Mouse (Mus musculus) lung, embryonic 15.5 days (tissue): ENCODE measurements around the gene Zbtb40. TPM values are rescaled to one million over a fixed set of nuclear protein-coding genes. Genes with fewer than 3 reads are reported as not detected.

ENCODE experiments used
- ATAC-seq: fragments of 200-750 bp; cut with Nextera tagmentation; 2 replicates; pipeline ENCODE4 v1.8.0; 2017; ENCODE audit warnings: moderate number of reproducible peaks, borderline replicate concordance; ENCODE audit not compliant: low FRiP score, low TSS enrichment; ENCODE audit errors: extremely low read depth
- H3K27ac ChIP-seq: fragments of 300-500 bp; sonication (generic); 2 replicates; pipeline ENCODE4 v1.5.1; 2015; ENCODE audit warnings: moderate library complexity, mild to moderate bottlenecking, inconsistent platforms
- H3K27me3 ChIP-seq: fragments of 300-500 bp; sonication (generic); 2 replicates; pipeline ENCODE4 v1.6.1; 2015; ENCODE audit warnings: inconsistent platforms
- H3K36me3 ChIP-seq: fragments of 300-500 bp; sonication (generic); 2 replicates; pipeline ENCODE4 v1.6.1; 2015; ENCODE audit warnings: inconsistent platforms
- H3K4me1 ChIP-seq: fragments of 300-500 bp; sonication (generic); 2 replicates; pipeline ENCODE4 v1.6.1; 2015; ENCODE audit warnings: inconsistent platforms
- H3K4me2 ChIP-seq: fragments of 300-500 bp; sonication (generic); 2 replicates; pipeline ENCODE4 v1.6.1; 2015; ENCODE audit warnings: inconsistent platforms, mild to moderate bottlenecking, moderate library complexity
- H3K4me3 ChIP-seq: fragments of 300-500 bp; sonication (generic); 2 replicates; pipeline ENCODE4 v1.5.1; 2015; ENCODE audit warnings: mild to moderate bottlenecking, inconsistent platforms
- H3K9ac ChIP-seq: fragments of 300-500 bp; sonication (generic); 2 replicates; pipeline ENCODE4 v1.6.1; 2015; ENCODE audit warnings: inconsistent platforms
- H3K9me3 ChIP-seq: fragments of 300-500 bp; sonication (generic); 2 replicates; pipeline ENCODE4 v1.6.1; 2016; ENCODE audit warnings: inconsistent platforms
- WGBS: fragments of 180-500 bp; shearing (Covaris S2); methylation state at CpG from one replicate; pipeline ENCODE4 v1.1.7; 2015; 5-methylcytosine and 5-hydroxymethylcytosine counted together
- polyA plus RNA-seq: library from polyadenylated mRNA; unstranded; fragments of >200 nt; fragmentation: Nextera tagmentation; extraction: Ambion mirVana; gene quantifications from 2 replicates; pipeline ENCODE4 v1.2.1, GENCODE M21; 2015

Zbtb40 gene
- polyA plus RNA-seq, 1 experiment from 2014 or later, result 5.1 TPM

DNA sequence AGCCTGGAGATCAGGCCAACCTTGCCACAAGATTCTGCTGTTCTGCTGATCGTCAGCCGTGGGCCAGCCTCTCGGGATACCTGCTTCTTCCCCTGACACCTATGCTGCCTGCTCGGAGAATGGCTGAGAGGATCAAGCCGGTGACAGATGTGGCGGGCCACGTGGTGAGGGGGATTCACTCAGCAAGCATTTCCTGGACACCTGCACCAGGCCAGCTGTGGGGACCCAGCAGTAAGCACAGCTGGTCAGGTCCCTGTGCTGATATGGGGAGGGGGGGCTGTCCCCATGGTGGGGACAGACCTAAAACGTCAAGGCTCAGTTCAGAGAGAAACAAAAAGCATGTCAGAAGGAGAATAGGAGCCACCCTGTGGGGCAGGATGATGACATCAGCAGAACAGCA lies 79.5 kb downstream of the Zbtb40 start:
- no peak overlapping the region for H3K4me2 ChIP-seq
- H3K27ac ChIP-seq, result no peak overlapping the region
- H3K4me3 ChIP-seq, result no peak overlapping the region
- H3K36me3 ChIP-seq, result no peaks in the 10 kb centered on the region
- no peak overlapping the region for H3K9ac ChIP-seq
- WGBS, result 36% methylated on average over 8 of the region's 8 CpGs
- H3K27me3 ChIP-seq, result peaks cover 87% of the 10 kb centered on the region
- no peak for ATAC-seq
- H3K4me1 ChIP-seq, result peaks cover 27% of the 10 kb centered on the region
- no peaks in the 10 kb centered on the region for H3K9me3 ChIP-seq

DNA sequence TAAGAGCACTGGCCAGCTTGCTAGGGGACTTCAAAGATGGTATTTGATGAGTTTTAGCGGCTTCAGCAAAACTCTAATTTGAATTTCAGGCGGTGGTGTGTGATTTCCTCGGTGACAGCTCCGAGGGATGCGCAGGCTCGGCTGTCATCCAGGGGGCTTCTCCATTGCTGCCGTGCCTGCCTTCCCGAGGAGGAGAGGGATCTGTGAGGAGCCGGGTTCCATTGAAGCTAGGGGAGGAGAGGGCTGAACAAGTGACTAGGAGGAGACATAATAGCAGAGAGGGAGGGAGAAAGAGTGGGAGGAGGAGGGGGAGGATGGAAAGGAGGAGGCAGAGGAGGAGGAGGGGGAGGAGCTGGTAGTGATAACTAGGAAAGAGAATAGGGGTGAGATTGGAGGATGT lies 81.1 kb downstream of the Zbtb40 start:
- H3K9me3 ChIP-seq, result no peaks in the 10 kb centered on the region
- H3K9ac ChIP-seq, result no peak overlapping the region
- H3K27ac ChIP-seq, result no peak overlapping the region
- 19% methylated on average over 9 of the region's 9 CpGs for WGBS
- no peak overlapping the region for H3K4me3 ChIP-seq
- H3K27me3 ChIP-seq, result peaks cover 93% of the 10 kb centered on the region
- H3K36me3 ChIP-seq, result no peaks in the 10 kb centered on the region
- peaks cover 27% of the 10 kb centered on the region for H3K4me1 ChIP-seq
- ATAC-seq, result no peak
- H3K4me2 ChIP-seq, result no peak overlapping the region

DNA sequence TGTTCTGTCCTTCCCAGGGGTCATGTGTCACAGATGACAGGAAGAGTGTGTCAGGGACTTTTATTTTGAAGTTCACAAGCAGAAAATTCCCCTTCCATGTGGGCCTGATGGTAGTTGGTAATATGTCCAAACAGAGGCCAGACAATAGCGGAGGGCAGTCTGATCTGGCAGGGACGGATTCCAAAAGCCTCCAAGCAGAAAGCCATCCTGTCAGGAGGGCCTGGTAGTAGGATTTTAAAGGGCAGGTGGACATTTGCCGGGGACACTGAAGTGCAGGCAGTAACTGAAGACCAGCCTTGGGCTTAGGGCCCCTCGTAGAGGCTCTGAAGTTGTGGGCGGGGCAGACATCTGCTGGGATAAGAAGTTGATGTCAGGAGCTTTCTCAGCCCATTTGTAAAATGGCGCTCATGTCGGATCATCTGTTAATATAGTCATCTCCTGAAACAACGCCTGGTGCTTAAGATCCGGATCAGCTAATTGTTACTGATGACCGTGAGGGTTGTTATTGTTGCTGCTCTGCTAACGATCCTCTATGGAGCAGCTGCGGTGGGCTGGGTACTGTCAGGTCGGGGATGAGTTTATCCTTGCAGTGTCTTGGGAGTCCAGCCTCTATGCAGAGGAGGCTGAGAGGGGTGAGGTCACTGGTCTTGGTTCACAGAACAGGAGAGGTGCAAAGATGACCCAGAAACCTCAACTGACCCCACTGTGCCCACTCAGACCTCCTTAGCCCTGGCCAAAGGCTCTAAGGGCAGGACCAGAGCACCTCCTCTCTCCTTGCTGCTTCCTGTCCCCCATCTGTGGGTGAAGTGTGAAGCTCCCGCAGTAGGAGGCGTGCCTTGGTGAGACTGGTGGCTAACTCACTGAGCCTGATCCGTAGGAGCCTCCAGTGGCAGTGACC lies 81.9 kb downstream of the Zbtb40 start:
- Histone ChIP-seq H3K9me3 (no peaks in the 10 kb centered on the region), H3K9ac (no peak overlapping the region), H3K4me2 (no peak overlapping the region), H3K27ac (no peak overlapping the region), H3K4me1 (peaks cover 31% of the 10 kb centered on the region), H3K4me3 (no peak overlapping the region), H3K27me3 (peaks cover 85% of the 10 kb centered on the region), H3K36me3 (no peaks in the 10 kb centered on the region)
- WGBS, result 19% methylated on average over 16 of the region's 16 CpGs
- ATAC-seq, result no peak

DNA sequence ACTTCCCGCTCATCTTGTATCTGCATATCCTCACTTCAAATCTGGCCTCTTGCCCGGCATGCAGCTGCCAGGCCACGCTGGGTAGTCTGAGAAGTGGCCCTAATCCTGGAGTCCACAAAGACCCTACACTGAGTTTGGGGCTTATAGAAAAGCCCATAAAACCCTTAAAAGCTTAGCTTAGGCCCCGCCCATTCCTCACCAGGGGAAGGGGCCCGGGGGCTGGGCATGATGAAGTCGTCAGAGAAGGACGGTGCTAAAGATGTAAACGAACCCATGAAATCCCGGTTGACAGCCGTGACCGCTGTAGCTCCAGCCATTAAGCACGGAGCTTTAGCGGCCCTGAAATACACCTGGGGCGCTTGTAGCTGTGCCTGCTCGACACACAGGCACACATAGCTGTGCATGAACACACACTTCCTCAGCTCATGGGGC lies 83.6 kb downstream of the Zbtb40 start:
- no peak overlapping the region for H3K27ac ChIP-seq
- no peaks in the 10 kb centered on the region for H3K9me3 ChIP-seq
- H3K4me2 ChIP-seq, result no peak overlapping the region
- no peak overlapping the region for H3K9ac ChIP-seq
- H3K36me3 ChIP-seq, result no peaks in the 10 kb centered on the region
- H3K27me3 ChIP-seq, result peaks cover 84% of the 10 kb centered on the region
- ATAC-seq, result no peak
- H3K4me3 ChIP-seq, result no peak overlapping the region
- WGBS, result 23% methylated on average over 15 of the region's 15 CpGs
- peaks cover 44% of the 10 kb centered on the region for H3K4me1 ChIP-seq

DNA sequence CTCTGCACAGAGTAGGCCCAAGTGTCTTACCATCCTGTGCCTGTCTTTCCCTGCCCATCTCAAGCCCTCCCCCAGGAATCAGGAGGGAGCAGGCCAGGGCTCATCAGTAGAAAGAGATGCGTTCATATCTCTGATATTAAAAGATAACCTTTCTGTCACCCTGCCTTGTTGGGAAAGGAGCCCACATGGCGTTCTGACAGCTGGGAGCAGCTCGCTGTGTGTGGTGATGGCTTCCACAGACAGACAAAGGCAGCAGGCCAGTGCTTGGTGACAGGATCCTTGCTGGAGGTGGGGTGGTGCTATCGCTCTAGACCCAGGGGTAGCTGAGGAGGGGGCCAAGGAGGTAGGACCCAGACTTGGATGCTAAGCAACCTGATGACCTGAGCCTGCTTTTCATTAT lies 86.2 kb downstream of the Zbtb40 start:
- Histone ChIP-seq H3K4me1 (peaks cover 38% of the 10 kb centered on the region), H3K9ac (no peak overlapping the region), H3K36me3 (no peaks in the 10 kb centered on the region), H3K9me3 (no peaks in the 10 kb centered on the region), H3K4me3 (no peak overlapping the region), H3K4me2 (no peak overlapping the region), H3K27ac (no peak overlapping the region), H3K27me3 (peaks cover 82% of the 10 kb centered on the region)
- WGBS, result 40% methylated on average over 4 of the region's 4 CpGs
- no peak; the same call in 1 of the 2 replicates for ATAC-seq

DNA sequence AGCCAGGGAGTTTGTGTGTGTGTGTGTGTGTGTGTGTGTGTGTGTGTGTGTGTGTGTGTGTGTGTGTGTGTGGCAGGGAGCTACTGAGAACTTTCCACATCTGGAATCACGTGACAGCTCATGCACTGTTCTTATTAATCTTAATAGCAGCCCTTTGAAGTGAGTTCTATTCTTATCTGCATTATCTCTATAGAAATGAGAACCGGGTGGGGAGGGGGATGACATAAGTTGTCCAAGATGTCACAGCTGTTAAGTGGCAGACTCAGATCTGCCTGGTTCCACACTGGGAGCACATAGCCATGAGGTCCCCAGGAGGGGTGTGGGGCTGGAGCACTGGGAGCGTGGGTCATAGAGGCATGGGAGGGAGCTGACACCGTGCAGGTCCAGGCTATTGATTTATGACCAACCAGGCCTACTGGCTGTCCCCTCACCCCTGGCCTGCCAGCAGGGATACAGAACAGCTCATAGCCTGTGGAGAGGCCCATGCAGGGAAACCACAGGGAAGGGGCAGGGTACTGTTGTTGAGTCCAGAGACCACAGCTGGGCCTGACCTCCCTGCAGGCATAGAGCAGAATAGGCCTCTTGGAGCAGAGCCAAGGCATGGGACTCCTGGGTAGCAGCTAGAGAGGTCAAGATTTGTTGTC lies 86.8 kb downstream of the Zbtb40 start:
- no peak overlapping the region for H3K27ac ChIP-seq
- no peaks in the 10 kb centered on the region for H3K36me3 ChIP-seq
- no peak overlapping the region for H3K4me3 ChIP-seq
- 22% methylated on average over 4 of the region's 4 CpGs for WGBS
- H3K9ac ChIP-seq, result no peak overlapping the region
- H3K27me3 ChIP-seq, result peaks cover 82% of the 10 kb centered on the region
- no peak overlapping the region for H3K4me2 ChIP-seq
- peak; percentile 61 for ATAC-seq
- H3K4me1 ChIP-seq, result peaks cover 39% of the 10 kb centered on the region
- no peaks in the 10 kb centered on the region for H3K9me3 ChIP-seq

DNA sequence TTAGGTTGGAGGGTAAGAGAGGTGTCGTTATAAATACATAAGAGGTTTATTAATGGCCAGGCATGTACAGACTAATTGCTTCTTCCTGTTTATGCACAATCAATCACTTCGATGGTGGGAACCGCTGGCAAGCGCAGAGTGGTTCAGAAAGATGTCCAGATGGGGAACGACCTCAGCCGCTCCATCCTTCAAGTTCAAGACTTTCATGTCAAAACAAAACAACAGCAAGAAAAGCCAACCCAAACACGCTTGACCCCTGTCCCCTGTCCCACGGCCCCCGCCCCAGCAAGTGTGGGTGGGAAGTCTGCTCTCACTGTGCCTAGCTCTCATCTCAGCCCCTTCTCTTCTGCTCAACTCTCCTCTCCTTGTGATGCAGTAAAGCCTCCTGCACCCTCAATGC lies 88.0 kb downstream of the Zbtb40 start:
- whole genome bisulfite sequencing, result 31% methylated on average over 9 of the region's 9 CpGs
- peak; percentile 30 for ATAC-seq

DNA sequence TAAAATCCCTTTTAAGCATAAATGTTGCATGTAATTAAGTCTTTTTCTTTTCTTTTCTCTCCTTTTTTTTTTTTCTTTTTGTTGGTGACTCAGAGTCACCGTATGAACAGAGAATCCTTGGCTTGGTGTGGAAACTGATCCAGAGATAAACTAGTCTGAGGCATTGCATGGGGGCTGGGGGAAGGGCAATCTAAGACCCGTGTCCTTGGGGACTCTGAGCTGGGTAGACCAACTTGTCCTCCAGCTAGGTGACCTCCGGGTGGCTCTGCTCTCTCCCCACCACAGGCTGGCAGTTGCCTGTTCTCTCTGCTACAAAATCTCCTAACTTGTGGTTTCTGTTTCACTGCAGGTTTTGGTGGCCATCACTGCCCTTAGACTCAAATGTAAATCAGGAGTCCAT lies 88.5 kb downstream of the Zbtb40 start:
- no peak for ATAC-seq
- Histone ChIP-seq H3K27ac (no peak overlapping the region), H3K4me1 (peaks cover 36% of the 10 kb centered on the region), H3K36me3 (no peaks in the 10 kb centered on the region), H3K4me2 (no peak overlapping the region), H3K9ac (no peak overlapping the region), H3K27me3 (peaks cover 82% of the 10 kb centered on the region), H3K9me3 (no peaks in the 10 kb centered on the region), H3K4me3 (no peak overlapping the region)
- 18% methylated on average over 3 of the region's 3 CpGs for WGBS

More for the DNA sequence above, 88.0 kb downstream of the Zbtb40 start:
- Histone ChIP-seq H3K4me3 (no peak overlapping the region), H3K4me2 (no peak overlapping the region), H3K4me1 (peaks cover 39% of the 10 kb centered on the region), H3K9ac (no peak overlapping the region), H3K36me3 (no peaks in the 10 kb centered on the region), H3K27me3 (peaks cover 82% of the 10 kb centered on the region), H3K27ac (no peak overlapping the region), H3K9me3 (no peaks in the 10 kb centered on the region)

DNA sequence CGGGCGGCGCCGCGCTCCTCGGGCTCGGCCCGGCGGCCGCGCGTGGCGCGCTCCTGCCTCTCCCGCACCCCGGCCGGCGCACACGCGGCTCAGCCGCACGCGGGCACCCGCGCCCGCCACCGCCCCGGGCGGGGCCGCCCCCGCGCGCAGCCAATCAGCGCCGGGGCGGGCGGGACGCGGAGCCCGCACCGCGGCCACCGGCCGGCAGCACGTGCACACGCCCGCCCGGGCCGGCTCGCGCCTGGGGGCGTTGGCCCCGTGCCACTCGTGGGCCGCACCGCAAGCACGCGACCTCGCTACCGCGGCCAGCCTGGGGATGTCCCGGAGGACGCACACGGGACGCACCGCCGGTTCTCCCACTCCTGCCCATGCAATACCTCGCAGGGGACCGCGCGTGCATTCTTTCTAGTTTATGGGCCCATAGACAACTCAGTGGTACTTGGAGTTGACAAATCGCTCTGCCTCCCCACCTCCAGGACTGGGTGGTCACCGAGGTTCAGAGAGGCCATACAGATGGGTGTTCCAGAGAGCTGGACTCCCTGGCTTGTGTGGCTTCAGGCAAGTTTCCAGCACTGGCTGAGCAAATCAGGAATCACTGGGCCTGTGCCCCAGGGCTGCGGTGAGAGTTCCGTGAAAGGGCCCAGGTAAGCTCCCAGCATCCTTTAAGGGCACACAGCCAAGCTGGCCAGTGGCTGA lies 91.7 kb downstream of the Zbtb40 start, which contains the start of gene Epha8:
Epha8 (minus strand) TSS at position 66 of the 696 bp plus-strand sequence.
- 2% methylated on average over 23 of the region's 75 CpGs for WGBS
- Histone ChIP-seq H3K4me1 (peaks cover 26% of the 10 kb centered on the region), H3K27ac (no peak within 1 kb of the TSS), H3K36me3 (no peaks in the 10 kb centered on the region), H3K27me3 (peaks cover 93% of the 10 kb centered on the region), H3K4me3 (peak within 1 kb of the TSS; percentile 37), H3K4me2 (peak within 1 kb of the TSS; percentile 81), H3K9ac (no peak within 1 kb of the TSS), H3K9me3 (no peaks in the 10 kb centered on the region)
- peak; percentile 29; the same call in 1 of the 2 replicates for ATAC-seq

DNA sequence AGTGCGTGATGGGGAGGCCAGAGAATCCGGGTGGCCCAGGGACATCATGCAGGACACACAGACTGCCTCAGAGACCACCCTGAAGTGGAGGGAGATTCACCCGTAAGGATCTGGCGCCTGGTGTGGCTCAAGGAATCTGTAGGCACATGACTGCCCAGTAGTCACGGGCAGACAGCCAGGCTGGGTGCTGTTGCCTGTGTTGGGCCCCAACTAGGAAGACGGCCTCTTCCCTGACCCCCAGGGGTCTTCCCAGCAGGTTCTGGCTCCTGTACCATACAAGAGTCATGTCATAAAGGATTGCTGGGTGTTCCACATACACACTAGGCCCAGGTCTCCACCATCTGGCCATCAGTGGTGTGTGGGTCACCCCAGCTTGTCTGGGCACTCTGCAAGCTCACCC lies 94.0 kb downstream of the Zbtb40 start:
- Histone ChIP-seq H3K27ac (no peak overlapping the region), H3K9ac (no peak overlapping the region), H3K4me1 (peaks cover 18% of the 10 kb centered on the region; the same call in 1 of the 2 replicates), H3K27me3 (peaks cover 98% of the 10 kb centered on the region), H3K9me3 (no peaks in the 10 kb centered on the region), H3K4me2 (no peak overlapping the region), H3K36me3 (no peaks in the 10 kb centered on the region), H3K4me3 (no peak overlapping the region)
- WGBS, result 54% methylated on average over 6 of the region's 6 CpGs
- ATAC-seq, result no peak

DNA sequence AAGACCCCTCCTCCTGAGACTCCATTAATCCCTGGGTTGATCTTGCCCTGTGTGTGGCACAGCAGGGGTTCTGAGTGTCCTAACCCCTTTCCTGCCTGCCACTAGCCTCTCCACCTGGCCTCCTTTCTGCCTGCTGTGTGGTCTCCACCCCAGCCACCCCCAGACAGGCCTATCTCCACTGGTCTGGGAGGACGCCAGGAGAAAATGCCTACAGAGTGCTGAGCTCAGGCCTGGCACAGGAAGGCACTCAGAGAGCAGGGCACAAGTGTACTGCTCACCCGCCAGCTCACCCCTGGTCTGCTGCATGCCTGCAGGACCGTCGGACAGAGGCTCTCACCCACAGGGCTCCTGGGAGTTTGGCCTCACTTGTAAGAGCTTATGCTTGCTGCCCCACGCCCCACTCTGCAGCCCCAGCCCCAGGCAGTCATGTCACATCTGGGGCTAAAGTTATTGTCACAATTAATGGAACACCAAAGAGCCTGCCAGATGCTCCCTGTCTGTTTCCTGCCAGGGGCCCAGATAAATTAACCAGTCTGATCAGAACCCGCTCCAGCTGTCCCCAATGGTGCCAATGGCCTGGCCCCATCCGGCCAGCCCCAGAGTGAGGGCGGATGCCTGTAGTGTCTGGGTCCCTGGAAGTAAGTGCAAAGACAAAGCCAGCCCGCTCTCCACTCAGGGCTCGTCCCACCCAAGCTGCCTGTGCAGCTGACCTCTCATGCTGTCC lies 99.2 kb downstream of the Zbtb40 start:
- Histone ChIP-seq H3K27me3 (peaks cover 91% of the 10 kb centered on the region), H3K36me3 (no peaks in the 10 kb centered on the region), H3K4me1 (peaks cover 14% of the 10 kb centered on the region), H3K4me2 (no peak overlapping the region), H3K9me3 (no peaks in the 10 kb centered on the region), H3K4me3 (no peak overlapping the region), H3K27ac (no peak overlapping the region), H3K9ac (no peak overlapping the region)
- 30% methylated on average over 10 of the region's 10 CpGs for WGBS
- peak; percentile 58; the same call in 1 of the 2 replicates for ATAC-seq
